19 mouse cellular contexts compared by ENCODE assay signal in the genomic region with DNA sequence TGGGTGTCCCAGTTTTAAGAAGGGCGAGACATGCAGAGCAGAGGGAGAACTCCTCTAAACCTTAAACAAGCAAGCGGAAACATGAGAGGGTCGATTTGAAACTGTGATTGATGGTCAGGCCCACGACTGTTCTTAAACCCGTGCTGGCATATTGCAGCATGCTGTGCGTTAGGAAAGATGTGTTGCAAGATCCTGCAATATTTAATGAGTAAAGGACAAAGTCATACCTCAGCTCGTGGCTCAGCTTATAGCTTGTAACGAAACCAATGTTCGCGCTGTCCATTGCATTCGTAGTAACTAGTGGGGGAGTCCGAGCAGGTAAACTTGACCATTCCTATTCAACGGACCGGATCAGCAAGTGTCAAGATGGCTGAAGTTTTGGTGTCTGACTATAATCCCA. TPM values are rescaled to one million over a fixed set of nuclear protein-coding genes. Genes with fewer than 3 reads are reported as not detected.
"Had no signal": no experiment of that assay in that cellular context is flagged by ENCODE, and none has a peak within 500 bp of the region (broad histone marks: within the 10 kb centered on the region; RNA-seq: fewer than 3 reads in every experiment).

No protein-coding gene starts in this region.

- DNase-seq: kidney, adult 8-10 months; kidney, postnatal 25 days; layer of hippocampus, postnatal 36 days; lung, postnatal 14 days; retina, postnatal 1 day; thymus, adult 2 months; thymus, postnatal 25 days had no signal

- H3K9me3 ChIP-seq: lung, embryonic 15.5 days; stomach, embryonic 15.5 days had no signal

- ATAC-seq: intestine, postnatal 0 days; midbrain, embryonic 15.5 days had no signal

- H3K27me3 ChIP-seq: limb, embryonic 13.5 days; lung, embryonic 15.5 days; midbrain, embryonic 15.5 days; neural tube, embryonic 12.5 days; stomach, embryonic 15.5 days had no signal

- H3K4me2 ChIP-seq: limb, embryonic 13.5 days; lung, embryonic 15.5 days; midbrain, embryonic 11.5 days; midbrain, embryonic 15.5 days; neural tube, embryonic 12.5 days; stomach, embryonic 15.5 days had no signal

- H3K4me1 ChIP-seq: limb, embryonic 13.5 days; lung, embryonic 15.5 days; megakaryocyte, embryonic 14.5 days; neural tube, embryonic 12.5 days; stomach, embryonic 15.5 days had no signal

- H3K27ac ChIP-seq: limb, embryonic 13.5 days; liver, embryonic 14.5 days; lung, embryonic 15.5 days; macrophage; midbrain, embryonic 15.5 days; neural tube, embryonic 12.5 days; stomach, embryonic 15.5 days had no signal

- H3K9ac ChIP-seq: limb, embryonic 13.5 days; liver, embryonic 14.5 days; lung, embryonic 15.5 days; midbrain, embryonic 15.5 days; neural tube, embryonic 12.5 days; stomach, embryonic 15.5 days had no signal

- H3K36me3 ChIP-seq: limb, embryonic 13.5 days; lung, embryonic 15.5 days; midbrain, embryonic 15.5 days; neural tube, embryonic 12.5 days; stomach, embryonic 15.5 days had no signal

- H3K4me3 ChIP-seq: limb, embryonic 13.5 days; lung, embryonic 15.5 days; megakaryocyte, embryonic 14.5 days; midbrain, embryonic 15.5 days; neural tube, embryonic 12.5 days; stomach, embryonic 15.5 days had no signal

RNA-seq across cellular contexts. Expression of a gene that starts 4.3 kb away (rescaled TPM):
- total RNA-seq: monocyte, adult 5-6 weeks; neutrophil, adult 5-6 weeks had no signal
- polyA plus RNA-seq: macrophage had no signal
